Mouse (Mus musculus): ENCODE results near the gene Slc22a15.
A peak's percentile ranks its signal among the peaks of the same experiment; 100 is the strongest.

Gene Slc22a15

GRCm38 (mm10) chr3:101917665-101918064, 6.6 kb downstream of the Slc22a15 start:
- DNase-seq (ENCODE audit: low read depth, low spot score) = peak; percentile 45

DNA sequence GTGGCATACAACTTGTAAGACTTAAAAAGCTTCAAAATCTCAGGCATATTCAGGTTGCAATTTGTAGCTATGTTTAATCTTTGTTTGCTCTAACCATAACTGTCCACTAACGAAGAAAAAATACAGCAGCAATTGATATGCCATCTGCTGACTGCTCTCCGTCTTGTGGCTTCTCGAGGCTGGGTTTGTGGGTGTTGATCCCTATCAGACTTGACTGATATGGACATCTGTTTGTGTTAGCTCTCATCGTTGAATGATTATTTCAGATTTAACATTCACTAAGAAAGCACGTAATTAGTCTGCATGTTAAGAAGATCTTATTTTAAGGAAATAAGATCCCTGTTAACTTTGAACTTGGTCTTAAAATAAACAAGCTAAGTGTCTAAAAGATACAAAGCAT, 7.7 kb downstream of the Slc22a15 start:
- peak; percentile 17 for DNase-seq (ENCODE audit: low read depth, low spot score)

- no peak for DNase-seq (ENCODE audit: low read depth, low spot score)
Measured at GRCm38 (mm10) chr3:101915048-101915801, 9.0 kb downstream of the Slc22a15 start.

GRCm38 (mm10) chr3:101914266-101914665, 10.0 kb downstream of the Slc22a15 start:
- DNase-seq (ENCODE audit: low read depth, low spot score) = peak; percentile 54

DNA sequence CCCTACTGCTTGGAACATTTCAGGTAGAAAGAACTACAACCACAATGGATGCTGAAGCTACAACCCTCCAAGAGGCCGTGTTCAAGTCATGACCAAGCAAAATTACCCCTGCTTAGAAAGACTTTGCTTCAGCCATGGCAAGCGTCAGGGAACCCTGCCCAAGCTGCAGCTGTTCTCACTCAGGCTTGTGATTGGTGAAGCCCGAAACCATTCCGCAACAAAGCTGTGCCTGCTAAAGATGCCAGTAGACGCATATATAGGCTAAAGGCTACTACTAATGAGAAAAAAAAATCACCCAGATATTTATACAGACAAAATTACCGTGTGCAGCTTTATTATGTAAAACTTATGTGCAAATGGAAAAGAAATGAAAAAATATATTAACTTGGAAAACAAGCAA, 12.2 kb downstream of the Slc22a15 start:
- no peak for DNase-seq (ENCODE audit: low read depth, low spot score)

DNA sequence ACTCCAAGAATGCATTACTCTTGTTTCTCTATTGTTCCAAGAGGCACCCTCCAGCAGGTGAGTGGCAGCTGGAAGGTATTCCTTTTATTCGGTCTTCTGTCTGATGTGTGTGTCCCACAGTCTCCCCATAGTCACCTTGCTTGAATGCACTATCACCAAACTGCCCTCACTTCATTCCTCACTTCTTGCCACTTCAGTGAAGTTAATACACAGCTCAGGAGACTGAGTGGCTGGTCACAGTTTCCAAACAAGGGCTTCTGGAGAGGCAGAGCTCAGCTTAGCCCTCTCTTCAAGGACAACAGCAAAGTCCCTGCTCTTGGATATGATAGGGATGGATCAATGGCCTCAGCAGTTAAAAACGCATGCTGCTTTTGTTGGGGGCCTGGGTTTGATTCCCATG, 17.2 kb downstream of the Slc22a15 start:
- DNase-seq (ENCODE audit: low read depth, low spot score) = no peak

DNA sequence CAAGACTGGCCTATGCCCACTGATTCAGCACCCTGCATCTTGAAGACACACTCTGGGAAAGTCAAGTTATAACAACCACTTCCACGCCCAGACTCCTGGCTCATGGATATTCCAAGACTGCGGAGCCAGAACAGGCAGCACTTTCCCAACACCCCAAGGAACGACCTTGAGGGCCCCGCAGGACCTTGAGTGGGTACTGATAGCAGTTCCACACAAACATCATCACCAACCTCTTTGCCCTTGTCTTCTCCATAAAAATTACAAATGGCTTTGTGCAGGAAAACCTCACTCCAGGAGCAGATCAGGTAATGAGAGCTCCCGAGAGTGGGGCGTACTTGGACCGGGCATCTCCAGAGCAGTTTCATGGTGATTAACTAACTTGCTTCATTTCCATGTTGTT, 19.5 kb downstream of the Slc22a15 start:
- DNase-seq (ENCODE audit: low read depth, low spot score) = no peak

GRCm38 (mm10) chr3:101903091-101903490, 21.2 kb downstream of the Slc22a15 start:
- no peak for DNase-seq (ENCODE audit: low read depth, low spot score)

DNA sequence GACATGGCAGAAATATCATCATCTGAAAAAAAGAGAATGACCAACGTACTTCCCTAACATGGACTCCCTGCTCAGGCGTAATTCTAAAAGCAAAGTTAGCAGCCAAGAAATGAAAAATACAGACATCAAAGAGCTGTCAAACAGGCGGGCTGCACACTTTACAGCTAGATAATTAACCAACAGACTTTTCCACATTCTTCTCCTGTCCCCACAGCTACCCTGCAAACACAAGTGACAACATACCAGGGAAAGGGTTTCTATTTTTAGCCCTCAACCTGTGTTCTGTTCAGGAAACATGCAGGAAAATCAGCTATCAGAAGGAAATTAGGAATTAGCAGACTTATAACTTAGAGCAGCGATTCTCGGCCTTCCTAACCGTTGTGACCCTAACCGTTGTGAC, 21.9 kb downstream of the Slc22a15 start:
- DNase-seq (ENCODE audit: low read depth, low spot score) = no peak

GRCm38 (mm10) chr3:101897377-101897974, 26.8 kb downstream of the Slc22a15 start:
- no peak for DNase-seq (ENCODE audit: low read depth, low spot score)

DNA sequence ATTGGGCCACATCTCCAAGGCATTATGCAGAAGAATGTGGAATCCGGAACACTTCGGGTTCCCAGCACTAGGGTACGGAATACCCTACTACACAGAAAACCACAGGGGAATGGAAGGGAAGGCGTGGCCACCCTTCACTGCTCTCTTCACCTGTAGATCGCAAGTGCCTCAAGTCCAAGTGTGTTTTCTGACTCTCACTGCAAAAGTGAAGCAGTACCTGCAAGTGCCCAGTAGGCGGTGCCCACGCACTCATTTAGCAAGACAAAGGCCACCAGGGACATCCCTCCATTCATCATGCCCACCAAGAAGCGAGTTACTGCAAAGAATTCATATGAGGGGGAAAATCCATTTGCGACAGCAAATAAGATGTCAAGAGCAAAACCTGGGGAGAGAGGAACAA, 27.4 kb downstream of the Slc22a15 start:
- DNase-seq (ENCODE audit: low read depth, low spot score) = peak; percentile 82

- no peak for DNase-seq (ENCODE audit: low read depth, low spot score)
Measured at GRCm38 (mm10) chr3:101895376-101895910, 28.8 kb downstream of the Slc22a15 start.

- DNase-seq (ENCODE audit: low read depth, low spot score) = no peak
Measured at GRCm38 (mm10) chr3:101885591-101885990, 38.7 kb downstream of the Slc22a15 start.

GRCm38 (mm10) chr3:101885041-101885440, 39.2 kb downstream of the Slc22a15 start:
- no peak for DNase-seq (ENCODE audit: low read depth, low spot score)

DNA sequence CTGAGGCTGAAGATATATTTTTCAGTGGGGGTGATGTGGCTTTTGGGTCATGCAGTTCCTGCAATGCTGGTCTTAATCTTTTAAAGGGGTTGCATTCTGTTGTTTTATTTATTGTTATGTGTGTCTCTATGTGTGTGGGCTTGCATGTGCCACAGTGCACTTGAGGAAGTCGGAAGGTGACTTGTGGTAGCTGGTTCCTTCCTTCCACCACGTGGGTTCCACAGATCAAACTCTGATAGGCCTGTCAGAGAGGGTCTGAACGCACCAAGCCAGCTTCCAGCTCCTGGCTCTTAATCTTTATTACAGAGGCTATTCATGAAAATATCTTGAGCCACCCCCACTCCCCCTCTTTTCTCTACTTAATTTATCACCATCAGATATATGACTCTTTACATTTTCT, 40.4 kb downstream of the Slc22a15 start:
- peak; percentile 28 for DNase-seq (ENCODE audit: low read depth, low spot score)

DNA sequence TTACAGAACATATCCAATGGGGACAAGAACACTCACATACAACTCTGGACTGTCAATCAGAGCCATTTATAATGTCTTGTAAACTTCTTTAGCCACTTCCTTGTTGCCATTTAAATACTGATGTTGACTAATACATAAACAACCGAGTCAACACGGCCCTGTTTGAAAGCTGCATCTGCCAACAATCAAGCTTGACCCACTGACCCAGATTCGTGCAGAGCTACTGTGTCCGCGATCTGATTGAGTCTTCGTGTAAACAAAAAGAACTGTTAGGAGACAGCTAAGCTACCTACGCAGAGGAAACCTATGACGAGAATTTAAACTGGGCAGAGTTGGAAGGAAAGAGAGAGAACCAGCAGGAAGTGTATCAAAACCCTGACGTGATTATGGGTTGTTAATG, 42.5 kb downstream of the Slc22a15 start:
- no peak for DNase-seq (ENCODE audit: low read depth, low spot score)

- peak; percentile 8 for DNase-seq (ENCODE audit: low read depth, low spot score)
Measured at GRCm38 (mm10) chr3:101880818-101881217, 43.4 kb downstream of the Slc22a15 start.

- no peak for DNase-seq (ENCODE audit: low read depth, low spot score)
Measured at GRCm38 (mm10) chr3:101878136-101878535, 46.1 kb downstream of the Slc22a15 start.

GRCm38 (mm10) chr3:101876459-101877285, 47.6 kb downstream of the Slc22a15 start:
- no peak for DNase-seq (ENCODE audit: low read depth, low spot score)

GRCm38 (mm10) chr3:101875258-101875920, 48.9 kb downstream of the Slc22a15 start:
- DNase-seq (ENCODE audit: low read depth, low spot score) = no peak

- no peak for DNase-seq (ENCODE audit: low read depth, low spot score)
Measured at GRCm38 (mm10) chr3:101873061-101873675, 51.1 kb downstream of the Slc22a15 start.
